Mouse (Mus musculus) heart, embryonic 16.5 days (tissue): ENCODE measurements at regions not wholly inside any gene's neighbourhood (a gene's known extent, or its start where the extent isn't known, plus 50 kb on each side); places are given as distances from the start of the nearest gene placed in this dataset.

Experiments
- ATAC-seq: fragments of 200-750 bp; cut with Nextera tagmentation; replicated peaks from 2 replicates; pipeline ENCODE4 v1.8.0; 2017; ENCODE audit warnings: moderate number of reproducible peaks; ENCODE audit not compliant: insufficient read depth, low FRiP score; ENCODE audit errors: extremely low read depth
- H3K27ac ChIP-seq: fragments of 300-500 bp; sonication (generic); 2 replicates; pipeline ENCODE4 v1.5.1; 2014; ENCODE audit warnings: mild to moderate bottlenecking, low read length, control low read depth, moderate library complexity
- H3K27me3 ChIP-seq: fragments of 300-500 bp; sonication (generic); 2 replicates; pipeline ENCODE4 v1.6.1; 2014; ENCODE audit warnings: low read length, mixed read lengths; ENCODE audit not compliant: control insufficient read depth, insufficient read depth
- H3K36me3 ChIP-seq: fragments of 300-500 bp; sonication (generic); 2 replicates; pipeline ENCODE4 v1.6.1; 2014; ENCODE audit not compliant: control insufficient read depth, insufficient read depth
- H3K4me1 ChIP-seq: fragments of 300-500 bp; sonication (generic); 2 replicates; pipeline ENCODE4 v1.6.1; 2014; ENCODE audit warnings: low read length, mixed read lengths; ENCODE audit not compliant: control insufficient read depth, insufficient read depth
- H3K4me2 ChIP-seq: fragments of 300-500 bp; sonication (generic); 2 replicates; pipeline ENCODE4 v1.6.1; 2014; ENCODE audit warnings: low read depth, mild to moderate bottlenecking, control low read depth, low read length
- H3K4me3 ChIP-seq: fragments of 300-500 bp; sonication (generic); 2 replicates; pipeline ENCODE4 v1.5.1; 2014; ENCODE audit warnings: mild to moderate bottlenecking, control low read depth, low read length
- H3K9ac ChIP-seq: fragments of 300-500 bp; sonication (generic); 2 replicates; pipeline ENCODE4 v1.6.1; 2014; ENCODE audit warnings: low read length, control low read depth
- H3K9me3 ChIP-seq: fragments of 300-500 bp; sonication (generic); replicated peaks from 2 replicates; pipeline ENCODE4 v1.6.1; 2016; ENCODE audit warnings: low read length; ENCODE audit not compliant: control insufficient read depth
- WGBS: fragments of 180-500 bp; shearing (Covaris S2); extraction: QIAGEN DNeasy Blood & Tissue Kit; methylation state at CpG from one replicate; pipeline ENCODE4 v1.1.7; 2014; 5-methylcytosine and 5-hydroxymethylcytosine counted together

DNA sequence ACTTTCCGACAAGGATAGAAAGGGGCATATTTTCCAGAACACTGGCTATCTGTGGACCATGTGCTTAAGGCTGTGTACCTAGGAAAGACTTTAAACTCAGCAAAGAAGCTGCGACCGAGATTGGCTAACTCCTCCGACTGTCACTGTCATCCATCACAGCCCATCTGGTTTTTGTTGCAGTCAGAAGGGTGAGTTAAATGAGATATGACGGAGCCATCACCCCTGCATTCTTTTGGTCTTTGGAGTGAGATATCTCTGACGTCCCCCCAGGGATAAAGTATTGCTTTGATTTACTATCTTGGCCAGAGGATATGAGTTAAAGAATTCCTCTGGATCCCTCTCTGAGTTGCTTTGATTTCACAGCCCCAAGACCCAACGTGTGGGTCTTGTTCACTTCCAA lies 160.0 kb upstream of the Ubash3b start:
- Histone ChIP-seq H3K4me2 (no peak overlapping the region), H3K27me3 (no peaks in the 10 kb centered on the region), H3K4me3 (no peak overlapping the region), H3K36me3 (no peaks in the 10 kb centered on the region), H3K9ac (no peak overlapping the region), H3K27ac (no peak overlapping the region), H3K4me1 (peaks cover under 1% of the 10 kb centered on the region), H3K9me3 (no peaks in the 10 kb centered on the region)
- no peak; the same call in 1 of the 2 replicates for ATAC-seq
- 40% methylated on average over 7 of the region's 7 CpGs for WGBS

DNA sequence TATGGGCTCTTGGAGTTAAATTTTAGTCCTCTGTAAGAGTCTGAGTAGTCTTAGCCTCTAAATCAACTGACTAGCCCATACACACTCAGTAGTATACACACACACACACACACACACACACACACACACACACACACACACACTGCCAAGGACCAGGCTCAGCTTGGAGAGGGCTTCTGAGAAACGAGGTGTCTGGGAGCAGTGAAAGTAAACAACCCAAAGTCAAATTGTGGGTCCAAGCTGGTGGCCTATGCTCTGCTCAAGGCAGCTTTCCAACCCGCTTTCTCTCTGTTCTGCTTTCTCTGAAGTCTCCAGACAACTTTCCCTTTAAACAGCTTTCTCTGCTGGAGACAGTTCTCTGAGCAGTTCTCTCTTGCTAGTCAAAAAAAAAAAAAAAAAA lies 157.6 kb upstream of the Ubash3b start:
- no peak for ATAC-seq

DNA sequence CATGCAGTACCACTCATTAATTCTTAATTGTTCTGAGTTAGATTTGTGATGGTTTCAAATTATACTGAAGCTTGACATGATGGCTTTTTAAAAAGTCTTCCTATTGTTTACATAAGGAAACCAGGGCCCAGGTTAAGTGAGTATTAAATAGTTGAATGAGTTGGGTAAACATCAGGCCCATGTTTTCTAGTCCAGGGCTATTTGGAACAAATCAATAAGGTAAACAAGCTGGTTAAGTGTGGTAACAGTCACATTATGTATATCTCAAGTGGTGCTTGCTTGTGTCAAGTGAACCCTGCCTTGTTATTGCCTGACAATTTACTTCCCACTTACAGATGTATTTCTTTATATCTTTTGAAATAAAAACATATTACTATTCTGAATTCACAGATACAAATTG lies 144.7 kb upstream of the Ubash3b start:
- Histone ChIP-seq H3K4me2 (no peak overlapping the region), H3K27me3 (no peaks in the 10 kb centered on the region), H3K36me3 (no peaks in the 10 kb centered on the region), H3K27ac (no peak overlapping the region), H3K4me1 (no peaks in the 10 kb centered on the region), H3K4me3 (no peak overlapping the region), H3K9ac (no peak overlapping the region), H3K9me3 (no peaks in the 10 kb centered on the region)
- no peak for ATAC-seq

More for the DNA sequence above, 157.6 kb upstream of the Ubash3b start:
- no peak overlapping the region for H3K9ac ChIP-seq
- H3K4me2 ChIP-seq: no peak overlapping the region
- H3K9me3 ChIP-seq: no peaks in the 10 kb centered on the region
- no peaks in the 10 kb centered on the region for H3K36me3 ChIP-seq
- H3K4me3 ChIP-seq: no peak overlapping the region
- WGBS: 67% methylated on average over 2 of the region's 2 CpGs
- H3K27me3 ChIP-seq: no peaks in the 10 kb centered on the region
- no peak overlapping the region for H3K27ac ChIP-seq
- no peaks in the 10 kb centered on the region for H3K4me1 ChIP-seq

DNA sequence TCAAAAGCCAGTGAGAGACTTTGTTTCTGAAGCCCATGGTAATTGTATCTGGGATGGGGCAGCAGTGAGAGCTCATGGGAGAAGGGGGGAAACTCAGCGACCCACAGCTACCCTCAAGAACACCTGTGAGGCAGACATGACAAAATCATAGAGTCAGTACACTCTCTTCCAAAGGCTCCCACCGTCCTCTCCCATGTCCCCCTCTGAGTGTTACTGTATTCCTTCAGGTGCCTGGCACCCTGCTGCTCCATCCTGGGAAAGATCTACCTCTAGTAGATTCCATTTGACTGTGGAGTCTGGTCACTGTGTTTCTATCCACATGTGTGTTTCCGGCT lies 142.0 kb upstream of the Ubash3b start:
- 75% methylated on average over 3 of the region's 3 CpGs for WGBS
- H3K4me2 ChIP-seq: no peak overlapping the region
- no peak for ATAC-seq

DNA sequence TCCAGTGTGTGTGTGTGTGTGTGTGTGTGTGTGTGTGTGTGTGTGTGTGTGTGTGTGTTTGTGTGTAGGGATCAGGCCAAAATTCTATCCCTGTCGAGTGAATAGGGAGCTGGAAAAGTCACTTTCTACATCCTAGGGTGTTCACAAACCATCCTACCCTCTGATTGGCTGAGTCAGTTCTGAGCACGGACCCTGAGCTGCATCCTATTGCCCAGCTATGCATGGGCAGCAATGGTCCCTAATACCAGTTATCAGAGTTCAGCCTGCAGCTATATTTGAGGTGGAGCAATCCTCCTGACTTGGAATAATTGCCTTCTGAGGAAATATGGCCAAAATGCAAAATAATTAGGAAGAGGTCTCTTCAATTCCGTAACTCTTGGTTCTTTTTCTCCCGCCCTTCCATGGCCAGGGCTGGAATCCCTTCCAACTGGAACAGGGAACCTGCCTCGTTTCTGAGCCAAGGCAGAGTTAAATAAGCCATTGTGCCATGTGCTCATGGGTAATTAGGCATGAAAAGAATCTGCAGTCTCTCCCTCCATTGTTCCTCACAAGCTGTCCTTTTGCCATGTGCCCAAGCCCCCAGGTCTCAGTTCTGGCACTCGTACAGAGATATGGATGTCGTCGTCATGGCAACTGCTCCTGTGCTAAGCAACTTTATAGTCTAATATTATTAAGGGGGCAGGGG lies 141.5 kb upstream of the Ubash3b start:
- Histone ChIP-seq H3K4me3 (no peak overlapping the region), H3K9me3 (no peaks in the 10 kb centered on the region), H3K4me1 (no peaks in the 10 kb centered on the region), H3K27ac (no peak overlapping the region), H3K27me3 (no peaks in the 10 kb centered on the region), H3K4me2 (no peak overlapping the region), H3K36me3 (no peaks in the 10 kb centered on the region), H3K9ac (no peak overlapping the region)
- WGBS: 68% methylated on average over 8 of the region's 8 CpGs
- no peak for ATAC-seq

More for the DNA sequence above, 142.0 kb upstream of the Ubash3b start:
- Histone ChIP-seq H3K27ac (no peak overlapping the region), H3K36me3 (no peaks in the 10 kb centered on the region), H3K9me3 (no peaks in the 10 kb centered on the region), H3K4me1 (no peaks in the 10 kb centered on the region), H3K4me3 (no peak overlapping the region), H3K9ac (no peak overlapping the region), H3K27me3 (no peaks in the 10 kb centered on the region)

DNA sequence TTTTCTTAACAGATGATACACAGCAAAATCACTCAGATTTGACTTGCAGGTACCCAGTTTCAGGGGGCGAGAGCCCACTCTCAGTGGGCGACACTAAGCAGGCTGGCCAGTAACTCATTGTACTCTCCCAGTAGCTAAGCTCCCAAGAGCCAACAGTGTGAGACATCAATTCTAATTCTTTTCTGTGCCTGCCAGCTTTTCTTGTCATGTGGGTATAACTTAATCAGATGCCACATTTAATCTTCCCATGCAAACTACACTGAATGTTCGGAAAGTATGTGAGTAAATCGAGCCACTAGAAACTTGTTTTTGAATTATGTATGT lies 124.6 kb upstream of the Ubash3b start:
- Histone ChIP-seq H3K4me3 (no peak overlapping the region), H3K9me3 (0 out of 2 replicates have a peak, but pooled peaks cover 2% of the 10 kb centered on the region), H3K27ac (no peak overlapping the region), H3K27me3 (no peaks in the 10 kb centered on the region), H3K4me2 (no peak overlapping the region), H3K36me3 (no peaks in the 10 kb centered on the region), H3K4me1 (no peaks in the 10 kb centered on the region), H3K9ac (no peak overlapping the region)
- ATAC-seq: no peak
- 85% methylated on average over 4 of the region's 4 CpGs for WGBS

DNA sequence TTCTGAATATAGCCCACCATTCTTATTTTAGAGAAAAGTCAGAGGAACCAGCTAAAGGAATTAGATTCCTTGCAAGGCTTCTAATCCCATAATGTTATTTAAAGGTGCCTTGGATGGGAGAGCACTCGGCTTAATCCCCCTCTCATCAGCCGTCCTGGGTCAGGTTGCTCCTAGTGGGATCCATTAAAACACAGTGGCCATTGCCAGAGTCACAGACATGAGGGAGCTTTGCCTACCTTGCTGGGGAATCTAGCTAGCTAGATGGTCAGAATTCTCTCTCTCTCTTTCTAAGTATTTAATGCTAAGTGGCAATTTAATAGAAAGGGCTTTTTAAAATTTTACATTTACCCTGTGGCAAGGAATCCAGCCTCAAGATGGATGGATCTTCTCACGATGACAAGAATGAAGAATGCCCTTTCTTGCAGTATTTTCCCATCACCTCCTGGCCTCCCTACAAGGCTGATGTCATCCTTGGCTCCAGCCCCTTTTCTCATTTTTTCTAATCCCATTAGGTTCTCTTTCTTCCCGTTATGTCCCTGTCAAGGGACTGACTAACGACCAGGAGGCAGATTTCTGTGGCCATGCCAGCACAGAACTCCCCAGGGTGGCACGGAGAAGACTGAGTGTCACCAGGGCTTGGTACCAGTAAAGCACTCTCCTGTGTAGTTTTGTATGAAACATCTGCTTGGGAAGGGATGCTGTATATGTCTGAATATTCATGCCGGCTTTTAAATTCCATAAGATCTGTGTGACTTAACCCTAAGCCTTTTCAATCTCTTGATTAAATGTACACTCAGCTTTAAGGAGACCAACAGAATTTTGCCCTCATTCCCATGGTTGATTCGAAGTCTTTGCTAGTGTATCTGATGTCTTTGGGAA lies 124.0 kb upstream of the Ubash3b start:
- no peak overlapping the region for H3K27ac ChIP-seq
- no peak overlapping the region for H3K4me3 ChIP-seq
- no peak for ATAC-seq
- H3K9ac ChIP-seq: no peak overlapping the region
- 53% methylated on average over 8 of the region's 8 CpGs for WGBS
- H3K27me3 ChIP-seq: no peaks in the 10 kb centered on the region
- H3K36me3 ChIP-seq: no peaks in the 10 kb centered on the region
- no peak overlapping the region for H3K4me2 ChIP-seq
- no peaks in the 10 kb centered on the region for H3K4me1 ChIP-seq
- H3K9me3 ChIP-seq: 0 out of 2 replicates have a peak, but pooled peaks cover 2% of the 10 kb centered on the region

DNA sequence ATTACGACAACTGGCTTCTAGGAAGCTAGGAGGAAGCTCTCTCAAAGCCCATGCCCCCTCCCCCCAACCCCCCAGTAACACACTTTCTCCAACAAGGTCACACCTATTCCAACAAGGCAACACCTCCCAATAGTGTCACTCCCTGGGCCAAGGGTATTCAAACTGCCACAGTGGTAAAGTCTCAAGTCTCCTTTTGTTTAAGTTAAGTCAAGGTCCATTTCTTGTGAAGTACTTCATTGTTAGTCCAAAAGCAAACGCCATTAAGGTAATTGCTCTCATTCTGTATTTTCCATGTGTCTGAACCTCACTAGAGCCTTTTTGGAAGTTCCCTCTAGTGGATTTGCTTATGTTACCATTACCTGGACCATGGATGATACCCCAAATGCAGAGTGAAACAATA lies 116.2 kb upstream of the Ubash3b start:
- no peak overlapping the region for H3K9ac ChIP-seq
- H3K27me3 ChIP-seq: no peaks in the 10 kb centered on the region
- WGBS: 82% methylated on average over 2 of the region's 2 CpGs
- peaks cover 4% of the 10 kb centered on the region; the same call in 1 of the 2 replicates for H3K9me3 ChIP-seq
- no peak overlapping the region for H3K4me3 ChIP-seq
- H3K4me2 ChIP-seq: no peak overlapping the region
- peaks cover 7% of the 10 kb centered on the region; the same call in 1 of the 2 replicates for H3K4me1 ChIP-seq
- no peak overlapping the region for H3K27ac ChIP-seq
- ATAC-seq: no peak
- H3K36me3 ChIP-seq: no peaks in the 10 kb centered on the region

DNA sequence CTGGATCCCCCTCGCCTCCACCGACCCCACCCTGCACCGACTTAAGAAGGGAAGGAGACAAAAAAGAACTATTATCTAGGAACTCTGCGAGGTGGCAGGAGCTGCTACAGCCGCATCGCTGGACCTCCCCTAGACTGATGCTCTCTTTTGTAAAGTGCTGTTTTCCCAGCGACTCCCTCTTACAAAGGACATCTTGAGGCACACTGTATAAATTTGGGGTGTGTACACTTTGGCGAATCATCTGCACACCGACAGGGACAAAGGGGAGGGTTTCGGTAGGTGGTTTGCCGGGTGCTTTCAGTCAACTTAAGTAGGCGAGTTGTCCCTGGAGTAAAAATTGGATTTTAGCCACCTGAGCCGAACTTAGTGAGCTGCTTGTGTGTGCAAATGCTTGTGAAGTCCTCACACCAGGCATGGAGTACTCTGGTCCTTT lies 112.4 kb upstream of the Ubash3b start:
- peak overlapping the region; percentile 45 for H3K9ac ChIP-seq
- no peaks in the 10 kb centered on the region for H3K36me3 ChIP-seq
- H3K4me2 ChIP-seq: peak overlapping the region; percentile 85
- no peak overlapping the region for H3K27ac ChIP-seq
- H3K9me3 ChIP-seq: peaks cover 4% of the 10 kb centered on the region; the same call in 1 of the 2 replicates
- H3K4me3 ChIP-seq: peak overlapping the region; percentile 54
- WGBS: 14% methylated on average over 13 of the region's 13 CpGs
- no peaks in the 10 kb centered on the region for H3K27me3 ChIP-seq
- peaks cover 9% of the 10 kb centered on the region; the same call in 1 of the 2 replicates for H3K4me1 ChIP-seq
- no peak for ATAC-seq
